29 mouse cellular contexts compared by ENCODE assay signal in the genomic region with DNA sequence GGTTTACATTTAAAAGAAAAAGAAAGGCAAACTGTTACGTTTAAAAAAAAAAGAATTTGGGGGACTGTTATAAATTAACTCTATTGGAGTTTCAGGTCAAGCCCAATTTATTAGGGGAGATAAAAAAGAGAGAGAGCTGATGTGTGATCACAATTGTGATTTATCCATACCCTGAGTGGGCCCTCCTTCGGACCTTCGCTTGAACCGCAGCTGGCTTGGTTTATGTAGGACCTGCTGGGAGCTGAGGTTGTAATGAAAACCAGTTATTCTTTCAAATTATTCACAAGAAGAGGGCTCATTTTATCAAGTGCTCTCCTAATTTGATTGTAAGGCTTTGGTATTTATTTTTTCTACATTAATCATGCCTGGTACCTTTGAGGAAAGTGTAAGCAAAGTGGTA.
DNase-seq lines count a peak whose midpoint lies in the region; ATAC-seq lines count a peak whose summit lies in the region.
"Had no signal": no experiment of that assay in that cellular context is flagged by ENCODE, and none has a peak within 500 bp of the region (broad histone marks: within the 10 kb centered on the region; RNA-seq: fewer than 3 reads in every experiment).

No protein-coding gene starts in this region.

- H3K27me3 ChIP-seq in neural tube, embryonic 15.5 days (replicated peaks), result no peaks in the 10 kb centered on the region
- peaks cover 2% of the 10 kb centered on the region; the same call in 1 of the 2 replicates for H3K27me3 ChIP-seq in limb, embryonic 11.5 days (ENCODE audit: control insufficient read depth, insufficient read depth, low read length)
- H3K27me3 ChIP-seq: CH12.LX; embryonic facial prominence, embryonic 13.5 days; embryonic facial prominence, embryonic 15.5 days had no signal

- no peak overlapping the region for H3K4me2 ChIP-seq in neural tube, embryonic 15.5 days
- H3K4me2 ChIP-seq in limb, embryonic 11.5 days (ENCODE audit: low read depth, severe bottlenecking), result no peak overlapping the region
- H3K4me2 ChIP-seq: embryonic facial prominence, embryonic 13.5 days; embryonic facial prominence, embryonic 15.5 days; forebrain, embryonic 12.5 days had no signal

- DNase-seq in embryo, embryonic 11 days, result peak; percentile 62
- DNase-seq in embryo, embryonic 10.5 days (ENCODE audit: low spot score), result no peak
- DNase-seq in neural tube, embryonic 10.5 days (ENCODE audit: extremely low spot score, low spot score), result peak; percentile 13
- peak; percentile 42 for DNase-seq in limb, embryonic 11.5 days (ENCODE audit: low spot score)
- no peak for DNase-seq in layer of hippocampus, adult 18-20 months (ENCODE audit: low spot score in 2 of 2)
- no peak for DNase-seq in heart, postnatal 25 days (ENCODE audit: low spot score)
- DNase-seq: adrenal gland, adult 2 months; adrenal gland, postnatal 10 days; adrenal gland, postnatal 25 days; B cell, adult 2 months; cerebellum, adult 11 months; cerebellum, adult 18-20 months; cerebellum, adult 8-10 months; cerebellum, adult 9-11 months; cerebellum, postnatal 14 days; cerebellum, postnatal 36 days had no signal

- intact Hi-C loops in heart, postnatal 25 days (cut with DNase I), result no loop called here

- ATAC-seq in neural tube, embryonic 15.5 days (ENCODE audit: low FRiP score), result no peak
- ATAC-seq in limb, embryonic 11.5 days (ENCODE audit: insufficient number of reproducible peaks, low FRiP score, low TSS enrichment, low read depth), result no peak
- ATAC-seq: activated CD4-positive, CD25-positive, alpha-beta regulatory T cell, adult 4 months; CD4-positive, CD25-positive, alpha-beta regulatory T cell, adult 4 months; forebrain, embryonic 14.5 days; forebrain, embryonic 16.5 days; Patski had no signal

- H3K4me3 ChIP-seq in neural tube, embryonic 15.5 days (replicated peaks), result no peak overlapping the region
- H3K4me3 ChIP-seq in limb, embryonic 11.5 days (ENCODE audit: low read depth, low read length), result no peak overlapping the region
- H3K4me3 ChIP-seq: embryonic facial prominence, embryonic 13.5 days; embryonic facial prominence, embryonic 15.5 days; erythroblast, embryonic 14.5 days; forebrain, embryonic 10.5 days; forebrain, embryonic 12.5 days had no signal

- H3K27ac ChIP-seq in neural tube, embryonic 15.5 days (replicated peaks), result no peak overlapping the region
- no peak overlapping the region for H3K27ac ChIP-seq in limb, embryonic 11.5 days (replicated peaks; ENCODE audit: low read depth, low read length)
- H3K27ac ChIP-seq: embryonic facial prominence, embryonic 13.5 days; embryonic facial prominence, embryonic 15.5 days; forebrain, embryonic 10.5 days; forebrain, embryonic 12.5 days had no signal

- WGBS in neural tube, embryonic 15.5 days, result 61% methylated on average over 4 of the region's 4 CpGs
- WGBS in limb, embryonic 11.5 days, result 20% methylated on average over 4 of the region's 4 CpGs

- H3K36me3 ChIP-seq in neural tube, embryonic 15.5 days, result no peaks in the 10 kb centered on the region
- H3K36me3 ChIP-seq in limb, embryonic 11.5 days (ENCODE audit: control insufficient read depth, insufficient read depth, low read length), result no peaks in the 10 kb centered on the region
- H3K36me3 ChIP-seq: embryonic facial prominence, embryonic 13.5 days; embryonic facial prominence, embryonic 15.5 days; forebrain, embryonic 10.5 days; forebrain, embryonic 12.5 days; G1E had no signal

- H3K9me3 ChIP-seq in neural tube, embryonic 15.5 days (replicated peaks), result no peaks in the 10 kb centered on the region
- H3K9me3 ChIP-seq in limb, embryonic 11.5 days (ENCODE audit: control insufficient read depth, low read length), result no peaks in the 10 kb centered on the region
- H3K9me3 ChIP-seq: embryonic facial prominence, embryonic 13.5 days; embryonic facial prominence, embryonic 15.5 days; forebrain, embryonic 10.5 days; forebrain, embryonic 12.5 days; G1E had no signal

- no peak overlapping the region for H3K9ac ChIP-seq in neural tube, embryonic 15.5 days (replicated peaks)
- no peak overlapping the region for H3K9ac ChIP-seq in limb, embryonic 11.5 days (ENCODE audit: low read length)
- H3K9ac ChIP-seq: embryonic facial prominence, embryonic 13.5 days; embryonic facial prominence, embryonic 15.5 days; forebrain, embryonic 12.5 days had no signal

- H3K4me1 ChIP-seq in neural tube, embryonic 15.5 days, result peaks cover 8% of the 10 kb centered on the region; the same call in 1 of the 2 replicates
- H3K4me1 ChIP-seq in limb, embryonic 11.5 days (ENCODE audit: control insufficient read depth, insufficient read depth, low read length), result peaks cover 24% of the 10 kb centered on the region

Comparison
In these comparisons a context has a peak if more than half of its experiments do, and no peak if none do; other contexts are left out.
1. DNase-seq: peak in embryo, embryonic 11 days (single experiment), neural tube, embryonic 10.5 days (single experiment) and limb, embryonic 11.5 days (single experiment); none in embryo, embryonic 10.5 days (single experiment), layer of hippocampus, adult 18-20 months (0 of 2) and heart, postnatal 25 days (single experiment).